Mouse (Mus musculus): ENCODE data around the gene Tspan5.

Tspan5 gene

DNA sequence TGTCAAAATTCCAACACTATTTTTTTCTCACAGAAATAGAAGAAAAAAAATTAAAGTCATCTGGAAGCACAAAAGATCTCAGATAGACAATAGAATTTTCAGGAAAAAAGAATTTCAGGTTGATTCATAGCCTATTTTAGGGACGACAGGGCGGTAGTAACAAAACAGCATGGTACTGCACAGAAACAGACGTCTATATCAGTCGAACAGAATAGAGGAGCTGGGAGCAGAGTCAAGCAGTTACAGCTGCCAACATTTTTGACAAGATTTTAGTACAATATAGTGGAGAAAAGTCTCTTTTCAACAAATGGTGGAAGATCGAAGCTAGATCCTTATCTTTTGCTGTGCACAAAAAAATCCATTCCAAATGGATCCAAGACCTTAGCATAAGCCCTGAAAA is 144.1 kb downstream of the Tspan5 start:
- no peak for DNase-seq

DNA sequence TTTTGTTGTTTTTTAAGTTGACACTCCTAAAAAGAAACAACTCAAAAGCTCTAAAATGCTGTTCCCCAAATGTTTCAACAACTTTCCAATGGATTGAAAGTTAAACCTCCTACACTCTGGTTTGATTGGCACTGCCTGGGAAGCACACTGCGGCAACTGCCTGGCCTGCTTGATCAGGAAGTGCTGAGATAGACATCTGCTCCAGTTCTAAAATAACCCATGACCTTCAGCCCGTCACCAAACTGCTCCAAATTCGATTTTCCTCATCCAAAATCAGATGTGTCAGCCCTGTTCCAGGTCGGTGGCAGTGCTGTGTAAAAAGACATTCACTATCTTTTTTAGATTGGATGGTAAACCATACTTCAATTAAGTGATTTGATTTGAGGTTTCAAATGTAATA is 147.2 kb downstream of the Tspan5 start:
- DNase-seq = no peak

DNA sequence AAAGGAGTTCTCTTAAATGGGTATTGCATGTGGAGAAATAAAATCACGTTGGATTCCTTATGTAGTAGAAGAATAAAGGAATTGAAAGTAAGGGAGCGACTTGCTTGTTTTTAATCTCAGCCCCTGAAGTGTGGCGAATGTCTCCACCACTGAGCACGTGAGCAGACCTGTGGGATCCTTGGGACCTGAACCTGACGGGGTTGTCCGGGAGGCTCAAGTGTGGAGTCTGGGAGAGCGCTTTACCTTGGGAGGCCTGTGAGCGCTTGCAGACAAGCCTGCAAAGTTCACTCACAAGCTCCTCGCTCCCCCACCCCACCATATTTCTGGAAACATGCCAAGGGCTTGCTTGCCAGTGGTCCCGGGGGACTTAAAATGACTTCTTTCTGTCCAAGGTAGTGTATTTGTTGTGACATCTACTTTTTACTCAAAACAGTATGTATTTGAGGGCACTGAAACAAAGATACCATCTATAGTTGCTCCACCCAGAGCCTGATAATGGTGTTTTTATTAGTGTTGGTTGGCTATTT is 147.8 kb downstream of the Tspan5 start:
- DNase-seq = no peak

DNA sequence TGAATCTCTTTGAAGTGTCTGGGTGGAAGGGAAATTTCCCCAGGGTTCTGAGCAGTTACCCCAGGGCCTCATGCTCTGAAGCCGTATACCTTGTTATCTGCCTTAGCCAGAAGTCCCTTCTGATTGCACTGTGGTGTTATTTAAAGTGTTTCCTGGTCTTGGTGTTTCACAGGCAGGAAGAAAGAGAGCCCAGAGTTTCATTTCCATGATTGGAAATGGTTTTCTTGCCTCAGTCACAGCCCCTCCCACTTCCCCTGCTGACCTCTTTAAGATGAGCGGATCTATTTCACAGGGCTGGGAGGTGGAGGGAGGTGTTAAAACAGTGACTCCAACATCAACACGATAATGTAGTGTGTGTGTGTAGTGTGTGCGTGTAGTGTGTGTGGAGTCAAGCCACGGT is 151.5 kb downstream of the Tspan5 start:
- DNase-seq = no peak

DNA sequence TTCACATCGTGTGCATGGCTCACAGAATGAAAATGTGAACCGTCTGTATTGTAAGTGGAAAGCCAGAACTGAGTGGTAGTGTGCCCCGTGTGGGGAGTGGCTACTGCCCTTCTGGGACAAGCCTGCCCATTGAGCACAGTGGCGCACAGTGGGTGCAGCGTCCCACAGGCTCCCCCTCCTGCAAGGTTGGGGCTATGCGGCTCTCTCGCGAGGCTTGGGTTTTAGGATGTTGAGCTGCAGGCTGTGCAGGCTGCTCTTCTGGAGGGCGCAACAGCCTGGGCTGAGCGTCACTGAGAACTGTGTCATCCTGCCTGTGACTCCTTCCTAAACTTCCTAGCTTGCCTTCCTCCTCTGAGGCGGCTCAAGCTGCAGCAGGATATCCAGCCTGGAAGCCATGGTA is 155.5 kb downstream of the Tspan5 start:
- DNase-seq = peak; percentile 26

DNA sequence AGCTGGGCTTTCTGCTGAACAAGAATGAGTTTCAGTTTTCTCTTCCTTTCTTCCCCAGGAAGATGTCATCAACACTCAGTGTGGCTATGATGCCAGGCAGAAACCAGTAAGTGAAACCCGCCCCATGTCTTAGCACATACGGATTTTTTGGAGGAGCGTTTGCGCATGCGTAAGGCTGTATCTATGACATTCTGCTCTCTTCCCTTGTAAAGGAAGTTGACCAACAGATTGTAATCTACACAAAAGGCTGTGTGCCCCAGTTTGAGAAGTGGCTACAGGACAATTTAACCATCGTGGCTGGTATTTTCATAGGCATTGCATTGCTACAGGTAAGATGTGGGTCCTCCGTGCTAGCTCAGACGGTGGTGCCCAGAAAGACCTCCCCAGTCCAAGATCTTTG is 156.1 kb downstream of the Tspan5 start:
- no peak for DNase-seq

DNA sequence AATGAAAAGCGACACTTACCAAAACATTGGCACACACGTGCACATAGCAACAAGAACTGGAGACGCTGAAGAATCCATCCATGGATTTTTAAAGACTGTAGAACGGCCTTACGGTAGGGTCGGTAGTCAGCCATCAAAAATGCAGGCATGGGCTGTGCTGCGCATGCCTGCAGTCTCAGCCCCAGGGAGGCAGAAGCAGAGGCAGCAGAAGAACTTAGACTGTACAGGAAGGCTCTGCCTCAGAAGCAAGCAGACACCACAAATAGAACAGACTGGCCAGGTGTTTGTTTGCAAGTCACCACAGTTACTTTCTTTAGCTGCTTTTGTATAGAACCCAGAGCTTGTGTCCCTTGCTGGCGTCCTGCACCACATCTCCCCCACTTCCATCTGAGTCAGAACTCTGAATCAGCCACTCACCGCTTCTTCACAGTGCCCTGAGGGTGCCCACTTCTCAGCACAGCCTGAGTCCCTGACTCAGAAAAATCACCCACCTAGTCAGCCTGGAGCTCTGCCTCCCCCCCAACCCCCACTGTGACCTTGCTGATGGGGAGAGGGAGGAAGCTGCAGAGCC is 158.7 kb downstream of the Tspan5 start:
- no peak for DNase-seq

DNA sequence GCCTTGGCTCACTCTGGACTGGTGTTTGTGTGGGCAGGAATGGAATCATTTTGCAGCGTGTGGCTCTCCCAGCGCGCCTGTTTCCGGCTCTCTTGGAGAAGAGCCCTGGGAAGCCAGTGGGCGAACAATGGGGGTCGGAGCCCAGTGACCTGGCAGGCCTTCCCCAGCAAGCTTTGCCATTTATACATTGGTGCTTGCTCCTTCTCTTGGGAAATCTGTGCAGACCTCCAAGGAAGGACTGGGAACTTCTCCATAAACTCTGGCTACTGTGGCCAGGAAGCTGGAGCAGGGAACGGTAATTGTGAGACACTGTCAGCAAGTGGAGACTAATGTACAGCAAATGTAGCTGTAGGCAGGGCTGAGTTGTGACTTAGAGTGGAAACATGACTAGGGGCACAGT is 163.7 kb downstream of the Tspan5 start:
- no peak for DNase-seq

DNA sequence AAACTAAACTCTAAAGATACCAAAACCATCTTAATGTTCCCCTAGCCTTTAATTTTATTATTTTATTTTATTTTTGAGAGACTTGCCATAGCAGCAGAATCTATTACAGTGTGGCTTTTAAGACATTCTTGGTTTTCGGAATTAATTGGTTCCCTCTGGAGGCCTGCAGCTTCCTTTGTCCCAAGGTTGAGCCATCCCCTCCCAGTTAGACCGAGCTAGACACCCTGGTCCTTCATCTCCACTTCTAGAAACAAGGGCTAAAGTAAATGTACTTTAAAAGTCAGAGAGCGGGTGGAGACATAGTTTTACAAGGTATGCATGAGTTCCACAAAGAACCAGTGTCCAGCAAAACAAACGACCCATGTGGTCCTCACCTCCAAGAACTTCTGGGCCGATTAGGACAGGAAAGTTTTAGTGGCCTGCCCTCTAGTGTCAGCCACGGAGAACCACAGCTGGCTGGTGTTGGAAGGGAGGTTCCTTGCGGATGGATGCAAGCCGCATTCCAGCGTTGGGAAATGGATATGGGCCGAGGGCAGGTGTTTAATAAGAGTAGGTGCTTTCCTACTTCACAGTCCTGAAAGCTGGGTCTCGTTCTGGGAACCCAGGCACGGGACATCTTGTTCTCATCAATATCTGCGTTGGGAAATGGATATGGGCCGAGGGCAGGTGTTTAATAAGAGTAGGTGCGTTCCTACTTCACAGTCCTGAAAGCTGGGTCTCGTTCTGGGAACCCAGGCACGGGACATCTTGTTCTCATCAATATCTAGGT is 164.3 kb downstream of the Tspan5 start:
- peak; percentile 55 for DNase-seq

DNA sequence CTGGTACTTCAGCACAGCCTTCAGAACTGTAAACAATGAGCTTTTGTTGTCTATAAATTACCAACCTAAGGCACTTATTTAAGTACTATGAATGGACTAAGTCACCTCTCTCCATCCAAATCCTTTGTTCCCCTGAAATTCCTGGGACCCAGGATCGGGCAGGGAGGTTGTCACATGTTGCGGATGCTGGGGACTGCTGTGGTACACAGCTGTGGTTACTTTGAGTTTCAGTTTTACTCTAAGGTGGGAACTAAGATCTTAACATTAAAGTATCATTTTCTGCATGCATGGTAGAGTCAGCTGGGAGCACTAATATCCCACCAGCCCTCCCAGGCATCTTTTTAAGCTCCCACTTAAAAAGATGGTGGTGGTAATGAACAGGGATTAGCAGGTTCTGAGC is 167.3 kb downstream of the Tspan5 start:
- DNase-seq = no peak

DNA sequence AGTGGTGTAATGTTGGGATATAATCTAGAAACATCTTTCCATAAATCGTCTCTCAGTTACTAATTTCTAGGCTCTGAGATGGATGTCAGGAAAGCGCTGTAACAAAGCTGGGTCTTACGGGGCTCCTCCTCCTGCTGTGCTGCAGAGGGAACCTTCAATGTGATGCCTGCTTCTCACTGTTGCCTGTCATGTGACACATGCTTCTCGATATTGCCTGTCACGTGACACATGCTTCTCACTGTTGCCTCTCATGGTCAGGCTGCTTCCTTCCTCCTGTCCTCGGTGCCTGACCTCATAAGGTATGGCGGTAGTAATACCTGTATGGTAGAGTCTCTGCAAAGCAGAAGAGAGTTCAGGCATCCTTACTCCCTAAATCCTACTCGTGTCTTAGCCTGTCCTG is 170.5 kb downstream of the Tspan5 start:
- no peak for DNase-seq

DNA sequence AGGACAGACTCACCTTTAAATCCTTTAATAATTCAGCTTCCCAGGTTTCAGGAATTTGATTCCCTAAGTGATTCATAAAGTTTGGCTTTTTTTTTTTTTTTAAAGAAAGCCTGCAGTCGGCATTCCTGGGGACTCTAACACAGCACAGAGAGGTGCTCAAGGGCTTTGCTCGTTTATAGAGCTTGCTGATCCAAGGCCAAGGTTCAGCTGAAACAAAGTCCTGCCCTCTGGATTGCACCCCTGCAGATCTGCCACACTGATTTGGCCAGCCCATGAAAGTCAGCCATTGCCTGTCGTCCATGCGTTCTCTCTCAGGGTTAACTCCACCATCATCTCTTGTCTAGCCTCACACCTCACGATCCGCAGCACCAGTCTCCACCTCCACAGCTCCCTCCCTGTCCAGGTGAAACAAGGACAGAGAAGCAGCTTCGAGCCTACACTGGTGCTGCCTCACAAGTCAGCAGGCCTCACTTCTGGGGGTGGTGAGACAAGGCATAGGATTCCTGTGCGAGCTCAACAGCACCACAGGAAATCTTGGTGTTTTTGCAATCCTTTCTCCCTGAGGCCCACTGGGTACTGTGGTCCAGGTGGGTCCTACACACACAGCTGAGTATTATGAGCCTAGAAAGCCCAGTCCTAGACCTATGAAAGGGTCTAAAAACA is 172.8 kb downstream of the Tspan5 start:
- no peak for DNase-seq

DNA sequence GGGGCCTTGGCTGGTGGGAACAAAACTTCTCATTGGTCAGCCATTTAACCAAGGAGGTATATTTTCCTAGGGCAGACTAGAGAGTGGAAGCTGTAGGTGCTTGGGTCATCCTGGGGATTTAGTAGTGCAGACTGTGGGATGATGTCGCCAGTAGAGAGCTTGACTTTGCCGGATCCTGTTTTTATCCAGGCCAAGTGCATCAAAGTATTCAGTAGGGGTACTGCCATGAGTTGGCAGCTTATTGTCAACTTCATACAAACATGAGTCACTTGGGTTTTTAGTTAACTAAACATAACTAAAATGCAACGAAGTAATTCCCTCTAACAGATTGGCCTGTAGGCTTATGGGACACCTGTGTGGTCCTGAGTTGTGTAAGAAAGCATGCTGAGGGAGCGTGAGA is 174.6 kb downstream of the Tspan5 start:
- DNase-seq = no peak

DNA sequence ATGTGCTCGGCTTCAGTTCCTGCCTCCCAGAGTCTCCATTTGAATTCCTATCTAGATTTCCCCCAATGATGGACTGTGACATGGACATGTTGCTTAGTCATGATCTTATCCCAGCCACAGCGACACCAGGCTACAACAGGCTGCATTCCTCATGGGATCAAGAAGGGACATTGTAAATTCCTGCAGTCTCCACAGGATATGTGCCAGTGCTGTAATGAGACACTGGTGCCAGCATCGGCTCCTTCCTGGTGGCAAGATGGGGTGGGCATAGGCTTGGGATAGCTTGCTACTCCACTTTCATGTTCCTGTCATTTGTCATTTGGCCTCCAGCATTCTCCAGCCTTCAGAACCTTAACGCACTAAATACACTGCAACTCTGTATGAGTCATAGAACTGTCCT is 175.0 kb downstream of the Tspan5 start:
- DNase-seq = no peak

DNA sequence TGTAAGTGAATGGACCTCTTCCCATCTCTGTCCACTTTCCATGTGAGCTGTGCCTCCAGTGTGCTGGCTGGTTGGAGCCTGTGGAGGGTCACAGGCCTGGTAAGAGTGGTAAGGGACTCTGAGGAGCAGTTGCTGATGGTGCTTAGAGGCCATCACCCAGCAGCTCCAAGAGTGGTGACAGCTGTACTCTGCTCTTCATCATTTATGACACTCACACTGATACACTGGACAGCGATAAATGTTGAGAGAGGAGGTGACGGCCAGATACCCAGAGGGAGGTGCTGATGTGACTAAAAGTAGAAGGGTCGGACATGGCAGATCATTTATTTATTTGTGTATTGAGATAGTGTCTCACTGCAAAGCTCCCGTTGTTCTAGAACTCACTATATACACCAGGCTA is 176.2 kb downstream of the Tspan5 start:
- DNase-seq = no peak

DNA sequence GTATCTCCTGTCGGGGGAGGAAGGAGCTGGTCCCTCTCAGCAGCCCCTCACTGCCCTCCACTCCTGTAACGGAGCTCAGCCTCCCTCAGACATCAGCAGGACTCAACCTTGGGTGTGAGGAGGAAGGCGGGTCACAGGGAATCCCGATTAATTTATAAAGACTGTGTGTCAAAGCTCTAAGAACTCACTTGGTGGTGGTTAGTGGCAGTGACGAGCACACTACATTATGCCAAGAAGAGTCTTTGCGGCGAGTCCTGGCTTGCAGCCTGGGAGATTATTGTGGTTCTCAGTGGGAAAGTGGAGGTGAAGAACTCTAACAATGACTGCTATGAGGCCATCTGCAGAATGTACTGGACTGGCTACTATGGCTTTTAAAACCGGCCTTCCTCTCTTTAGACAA is 184.2 kb downstream of the Tspan5 start:
- no peak for DNase-seq

DNA sequence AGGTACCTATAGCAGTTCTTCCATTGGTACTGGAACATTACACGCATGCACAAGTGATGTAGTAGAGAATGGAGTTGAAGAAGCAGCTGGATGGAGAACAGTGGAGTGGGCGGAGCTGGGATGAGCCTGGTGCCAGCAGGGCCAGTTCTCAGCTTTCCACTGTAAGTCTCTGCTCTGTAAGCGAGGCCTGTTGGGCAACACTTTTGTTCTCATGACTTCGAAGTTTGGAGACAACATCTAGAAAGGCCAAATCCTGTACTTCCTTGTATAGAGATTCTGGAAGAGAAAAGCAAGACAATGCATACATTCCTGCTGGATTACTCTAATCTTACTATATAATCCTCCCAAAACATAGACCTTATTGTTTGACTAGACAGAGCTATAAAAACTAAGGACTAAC is 185.4 kb downstream of the Tspan5 start:
- DNase-seq = no peak

DNA sequence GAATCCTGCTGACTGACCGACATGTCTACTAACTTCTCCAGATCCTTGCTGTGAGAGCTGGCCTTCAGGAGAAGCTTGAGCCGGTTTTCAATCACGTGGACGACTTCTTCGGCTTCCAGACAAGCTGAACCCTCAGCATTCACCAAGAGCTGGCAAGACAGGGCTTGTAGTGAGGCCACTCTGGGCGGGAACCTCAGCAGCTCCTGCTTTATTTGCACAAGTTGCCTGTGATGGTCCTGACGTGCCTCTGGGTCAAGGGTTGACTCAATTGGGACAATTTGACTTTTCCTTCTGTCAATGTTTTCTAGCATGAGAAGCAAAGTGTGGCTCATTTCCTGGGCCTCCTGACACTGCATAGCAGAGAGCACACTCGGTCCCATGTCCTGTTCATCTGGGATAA is 194.8 kb downstream of the Tspan5 start:
- no peak for DNase-seq

DNA sequence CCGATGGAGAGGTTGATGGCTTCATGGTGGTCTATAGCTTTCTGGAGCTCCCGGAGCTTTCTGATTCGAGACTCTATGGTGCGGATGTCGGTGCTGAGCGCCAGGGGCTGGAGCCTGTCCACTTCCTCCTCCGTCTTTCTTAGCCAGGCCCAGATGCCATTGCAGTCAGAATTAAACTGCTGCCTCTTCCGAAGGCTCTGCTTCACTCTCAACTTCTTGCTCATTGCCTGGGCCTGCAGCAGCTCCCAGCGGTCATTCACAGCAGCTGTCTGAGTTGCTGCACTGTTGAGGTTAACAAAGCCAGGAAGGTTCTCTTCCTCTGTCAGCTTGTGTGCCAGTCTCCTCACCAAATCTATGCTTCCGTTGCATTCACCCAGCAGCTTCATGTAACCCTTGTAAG is 195.2 kb downstream of the Tspan5 start:
- no peak for DNase-seq

DNA sequence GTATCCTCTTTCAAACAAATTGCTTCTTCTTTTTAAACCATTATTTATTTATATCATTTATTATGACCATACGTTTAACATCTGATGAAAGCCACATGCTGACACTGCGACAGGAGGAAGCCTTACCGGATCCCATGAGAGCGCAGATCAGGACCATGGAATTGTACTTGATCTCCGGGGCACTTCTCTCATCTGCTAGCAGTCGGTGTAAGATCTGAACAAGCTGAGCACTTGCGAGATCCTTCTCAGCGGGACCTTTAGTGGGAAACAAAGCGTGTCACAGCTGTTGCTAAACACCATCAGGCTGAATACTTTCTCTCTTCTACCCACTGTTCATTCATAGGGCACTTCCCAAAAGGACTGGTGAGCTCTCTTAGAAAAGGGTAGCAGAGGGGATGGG is 199.6 kb downstream of the Tspan5 start:
- DNase-seq = no peak

DNA sequence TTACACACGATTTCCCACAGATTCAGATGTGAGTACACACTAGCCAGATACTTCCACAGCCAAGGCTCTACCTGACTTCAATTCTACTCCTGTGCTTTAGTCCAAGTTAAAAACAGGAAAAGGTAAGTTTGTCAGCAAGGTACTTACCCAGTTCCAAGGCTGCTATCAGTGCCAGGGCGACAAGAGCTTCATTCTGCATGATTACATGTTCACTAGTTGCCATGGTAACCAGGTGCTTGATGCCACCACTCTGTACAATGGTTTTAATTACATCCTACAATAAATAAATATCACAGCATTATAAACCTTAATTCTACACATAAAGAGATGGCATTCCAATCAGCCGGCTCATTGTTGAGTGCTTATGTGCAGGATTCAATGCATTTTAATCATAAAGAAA is 203.5 kb downstream of the Tspan5 start:
- DNase-seq = no peak

DNA sequence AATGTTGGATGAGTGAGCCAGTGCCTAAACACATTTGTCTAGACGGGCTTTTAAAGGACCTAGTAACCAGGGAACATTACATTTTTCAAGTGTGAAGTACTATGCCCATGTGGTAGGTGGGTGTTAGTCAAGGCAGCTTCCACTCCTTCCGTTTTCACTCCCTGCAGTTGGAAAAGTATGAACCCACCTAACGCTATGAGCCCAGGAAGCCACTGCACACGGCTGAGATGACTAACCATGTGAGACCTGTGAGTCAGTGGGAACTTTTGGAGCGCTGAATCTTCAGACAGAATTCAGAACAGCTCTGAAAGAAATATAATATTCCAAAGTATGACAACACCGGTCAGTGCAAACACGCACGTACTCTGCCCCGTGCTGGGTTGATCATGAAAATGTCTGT is 207.1 kb downstream of the Tspan5 start:
- DNase-seq = no peak

DNA sequence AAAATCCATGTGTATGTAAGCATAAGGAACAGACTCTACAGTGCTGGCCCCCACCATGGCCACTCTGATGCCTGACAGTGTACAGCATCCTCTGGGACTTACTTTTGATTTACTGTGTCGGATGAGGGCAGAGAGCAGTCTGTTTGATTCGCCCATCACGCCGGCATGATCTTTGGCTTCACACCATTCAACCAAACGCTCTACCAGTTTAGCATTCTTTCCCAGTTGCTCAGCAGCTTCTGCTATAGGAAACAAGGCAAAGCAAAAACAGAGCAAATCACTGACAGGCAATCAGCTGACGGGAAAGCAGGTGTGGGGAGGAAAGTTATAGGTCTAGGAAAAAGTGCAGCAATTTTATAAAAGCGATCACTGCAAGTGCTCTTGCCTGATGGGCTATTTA is 213.2 kb downstream of the Tspan5 start:
- no peak for DNase-seq
